Mouse (Mus musculus) heart, postnatal 25 days (tissue): Measurements from ENCODE around the gene Pnmal2. TPM values are rescaled to one million over a fixed set of nuclear protein-coding genes. Genes with fewer than 3 reads are reported as not detected.
A peak's percentile ranks its signal among the peaks of the same experiment; 100 is the strongest.
"Not testable (repeated sequence)": the region's sequence is repeated elsewhere in the genome, so short reads cannot be mapped to it uniquely, and the experiment has no call there.

Experiments used
- DNase-seq: peaks from one replicate; pipeline ENCODE4 v3.0.0; 2022; ENCODE audit warnings: low spot score
- intact Hi-C: fragments of 180-260 bp; cut with DNase I; formaldehyde crosslinking; loops from one replicate; pipeline ENCODE4 v1.15.1; 2025
- total RNA-seq, 2 experiments: library from RNA; stranded (reverse); gene quantifications; 2 replicates each; pipeline ENCODE4 v1.2.3; 2021

The Pnmal2 gene
- total RNA-seq, 2 experiments from 2014 or later: 3.7 to 4.1 TPM

DNA sequence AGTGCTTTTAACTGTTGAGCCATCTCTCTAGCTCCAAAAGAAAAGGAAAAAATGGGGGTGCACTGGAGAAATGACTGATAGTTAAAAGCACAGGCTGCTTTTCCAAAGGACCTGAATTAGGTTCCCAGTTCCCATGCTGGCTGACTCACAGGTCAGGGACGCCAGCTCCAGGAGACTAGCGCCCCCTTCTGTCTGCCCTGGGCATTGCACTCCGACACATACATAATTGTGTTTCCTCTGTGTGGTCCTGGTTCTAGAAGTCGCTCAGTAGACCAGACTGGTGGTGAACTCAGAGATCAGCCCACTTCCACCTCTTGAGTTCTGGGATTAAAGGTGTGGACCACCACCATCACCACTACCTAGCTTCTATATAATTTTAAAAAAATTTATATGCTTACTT is 7.2 kb upstream of the Pnmal2 start:
- no peak for DNase-seq
- intact Hi-C loops: no loop called here

DNA sequence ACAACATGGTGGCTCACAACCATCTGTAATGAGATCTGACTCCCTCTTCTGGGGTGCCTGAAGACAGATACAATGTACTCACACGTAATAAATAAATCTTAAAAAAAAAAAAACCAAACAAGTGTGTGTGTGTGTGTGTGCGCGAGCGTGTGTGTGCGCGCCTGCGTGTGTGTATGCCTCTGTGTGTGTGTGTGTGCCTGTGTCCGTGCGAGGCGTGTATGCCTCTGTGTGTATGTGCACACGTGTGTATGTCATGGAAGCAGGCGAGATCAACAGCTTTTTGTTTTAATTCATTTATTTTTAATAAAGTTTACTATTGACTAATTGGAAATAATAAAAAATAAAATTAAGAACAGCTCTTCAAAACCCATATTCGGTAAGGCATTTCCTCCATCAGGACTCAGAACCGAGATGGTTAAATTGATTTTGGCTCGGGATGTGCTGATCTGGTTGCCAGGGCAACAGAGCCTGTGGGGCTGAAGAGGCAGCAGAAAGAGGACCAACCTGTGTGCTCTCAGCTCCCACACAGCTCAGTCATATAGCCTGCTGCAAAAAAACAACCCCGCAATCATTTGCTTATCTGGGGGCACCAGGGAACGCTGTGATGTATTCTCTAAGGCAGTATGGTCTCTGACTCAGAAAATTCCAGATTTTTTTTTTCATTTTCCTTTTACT is 6.2 kb upstream of the Pnmal2 start:
- intact Hi-C loops: no loop called here
- DNase-seq: no peak

DNA sequence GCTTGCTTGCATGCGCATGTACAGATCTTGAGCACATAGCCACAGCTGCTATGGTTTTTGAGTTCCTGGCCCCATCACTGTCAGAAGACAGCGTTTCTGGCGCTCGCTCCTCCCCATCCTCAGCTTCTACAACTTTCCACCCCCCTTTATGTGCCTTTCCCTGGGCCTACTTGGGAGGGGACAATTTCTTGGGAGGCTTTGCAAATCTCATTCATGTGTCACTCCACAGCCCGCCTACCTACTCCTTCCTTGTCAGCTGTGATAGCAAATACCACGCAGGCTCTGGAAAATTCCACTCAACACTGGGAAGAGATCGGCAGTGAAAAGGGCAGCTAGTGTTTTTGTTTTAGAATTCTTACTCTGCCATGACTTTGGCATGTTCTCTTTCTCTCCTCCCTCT is 4.2 kb upstream of the Pnmal2 start:
- DNase-seq: no peak
- intact Hi-C loops: no loop called here

DNA sequence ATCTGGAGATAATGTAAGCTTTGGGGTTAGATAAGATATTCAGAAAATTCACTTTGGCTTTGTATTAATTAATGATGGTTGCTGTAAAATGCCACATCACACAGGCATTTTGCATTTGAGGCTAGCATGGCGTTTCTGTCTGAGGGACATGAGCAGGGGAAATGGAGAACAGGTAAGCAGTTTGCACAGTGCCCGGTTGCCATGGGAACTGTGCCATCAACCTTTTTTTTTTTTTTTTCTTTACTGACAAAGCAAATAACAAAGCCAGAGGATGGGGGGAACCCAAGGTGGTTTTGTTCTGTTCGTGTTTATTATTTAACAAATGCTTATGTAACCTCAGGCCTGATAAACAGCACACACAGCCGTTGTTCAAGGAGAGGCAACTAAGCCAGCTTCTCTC is 1.6 kb upstream of the Pnmal2 start:
- no peak for DNase-seq
- intact Hi-C loops: no loop called here

DNA sequence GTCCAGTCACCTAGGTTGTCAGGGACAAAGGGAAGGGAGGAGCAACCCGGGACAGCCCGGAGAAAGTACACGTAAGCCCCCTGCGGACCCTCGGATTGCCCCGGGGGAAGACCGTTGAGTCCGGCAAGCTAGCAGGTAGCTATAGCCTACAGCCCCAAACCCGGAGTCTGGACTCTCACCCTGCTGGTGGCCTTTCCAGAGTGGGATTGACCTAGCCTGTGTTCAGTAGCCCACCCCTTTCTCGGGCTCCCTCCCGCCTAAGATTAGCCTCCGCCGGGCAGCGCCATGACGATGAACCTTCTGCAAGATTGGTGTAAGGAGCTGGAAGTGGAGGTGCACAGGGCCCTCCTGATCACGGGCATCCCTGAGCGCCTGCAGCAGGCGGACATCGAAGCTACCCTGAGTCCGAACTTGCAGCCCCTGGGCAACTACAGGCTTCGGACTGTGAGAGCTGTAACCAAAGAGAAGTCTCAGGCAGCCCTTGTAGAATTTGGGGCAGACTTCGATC is 380 bp downstream of the Pnmal2 start:
- no peak for DNase-seq
- intact Hi-C loops: loop anchor here (5.0 kb wide), 2 partner anchors 107 to 122 kb away; no protein-coding TSS in a partner anchor

DNA sequence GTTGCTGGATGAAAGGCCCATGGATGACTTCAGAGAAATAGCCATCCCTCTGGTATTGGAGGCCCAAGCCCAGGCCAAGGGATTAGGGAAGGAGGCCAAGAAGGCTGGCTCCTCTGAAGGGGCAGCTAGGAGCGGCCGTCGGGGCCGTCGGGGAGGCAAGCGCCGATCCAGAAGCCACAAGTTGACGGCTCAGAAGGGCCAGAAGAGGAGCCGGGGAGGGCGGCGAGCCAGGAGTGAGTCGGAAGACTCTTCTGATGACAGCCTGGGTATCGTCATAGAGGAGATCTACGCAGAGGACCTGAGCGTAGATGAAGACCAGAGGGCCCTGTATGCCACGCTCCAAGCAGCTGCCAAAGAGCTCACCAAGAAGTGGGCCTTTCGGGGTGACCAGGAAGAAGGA is 937 bp downstream of the Pnmal2 start:
- DNase-seq: no peak
- intact Hi-C loops: loop anchor here (5.0 kb wide), 2 partner anchors 107 to 122 kb away; no protein-coding TSS in a partner anchor

DNA sequence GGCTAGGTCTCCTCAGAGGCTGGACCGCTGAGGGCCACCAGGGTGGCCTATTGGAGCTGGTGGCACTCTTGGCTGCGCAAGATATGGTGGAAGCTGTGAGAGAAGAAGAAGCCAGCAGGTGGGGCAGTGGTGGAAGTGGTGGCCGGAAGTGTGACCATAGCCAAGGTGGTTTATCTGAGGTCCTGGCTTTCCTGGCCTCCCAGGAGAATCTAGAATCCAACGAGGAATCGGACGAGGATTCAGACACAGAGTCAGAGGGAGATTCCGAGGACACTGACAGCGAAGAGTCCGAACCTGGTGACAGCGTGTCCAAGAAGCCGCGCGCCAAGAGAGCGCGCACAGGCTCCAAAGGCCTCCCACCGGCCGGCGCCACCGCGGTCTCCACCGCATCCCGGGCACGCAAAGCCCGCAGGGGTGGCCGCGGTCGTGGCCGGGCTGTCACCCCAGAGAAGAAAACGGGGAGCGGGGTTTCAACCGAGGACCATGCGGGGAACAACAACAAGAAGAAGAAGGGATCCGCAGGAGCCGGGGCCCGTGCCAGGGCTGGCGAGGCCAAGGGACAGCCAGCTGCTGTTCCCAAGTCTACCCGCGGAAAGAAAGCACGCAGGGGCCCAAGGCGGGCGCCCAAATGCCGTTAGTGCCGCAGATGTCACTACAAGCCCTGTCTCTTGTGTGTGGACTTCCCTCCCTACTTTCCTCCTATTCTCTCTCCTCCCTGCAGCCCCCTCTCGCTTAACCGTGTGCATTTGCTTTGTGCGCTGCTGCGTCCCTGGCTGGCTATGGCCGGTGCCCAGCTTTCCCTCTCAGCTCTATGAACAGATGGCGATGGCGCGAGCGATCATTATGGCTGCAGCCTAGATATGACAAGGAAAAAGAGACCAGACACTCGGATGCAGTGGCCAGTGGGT is 2.2 kb downstream of the Pnmal2 start:
- no peak for DNase-seq
- intact Hi-C loops: loop anchor here (5.0 kb wide), 2 partner anchors 106 to 121 kb away; no protein-coding TSS in a partner anchor

DNA sequence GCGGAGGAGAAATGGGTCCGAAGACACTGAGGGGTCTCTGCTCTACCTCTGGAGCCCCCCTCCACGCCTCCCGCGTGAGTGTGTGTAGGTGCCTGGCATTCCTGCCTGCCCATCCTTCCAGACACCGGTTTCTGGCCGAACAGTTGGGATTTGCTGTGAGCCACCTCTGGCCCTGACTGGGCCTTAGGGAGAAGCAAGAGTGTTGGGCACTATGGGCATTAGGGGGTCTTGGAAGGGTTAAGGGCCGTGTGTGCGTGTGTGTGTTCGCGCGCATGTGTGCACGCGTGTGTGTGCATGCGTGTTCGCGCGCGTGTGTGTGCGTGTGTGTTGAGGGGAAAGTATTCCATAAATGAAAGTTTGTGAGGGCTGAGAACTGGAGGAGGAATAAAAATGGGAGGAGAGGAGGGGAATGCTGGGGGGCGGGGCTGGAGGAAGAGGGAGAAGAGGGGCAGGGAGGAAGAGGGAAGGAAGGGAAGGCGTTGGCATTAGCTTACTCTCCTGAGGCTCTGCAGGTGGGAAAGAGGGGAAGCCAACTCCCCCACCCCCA is 2.9 kb downstream of the Pnmal2 start:
- intact Hi-C loops: loop anchor here (5.0 kb wide), 2 partner anchors 105 to 120 kb away; no protein-coding TSS in a partner anchor
- DNase-seq: no peak

DNA sequence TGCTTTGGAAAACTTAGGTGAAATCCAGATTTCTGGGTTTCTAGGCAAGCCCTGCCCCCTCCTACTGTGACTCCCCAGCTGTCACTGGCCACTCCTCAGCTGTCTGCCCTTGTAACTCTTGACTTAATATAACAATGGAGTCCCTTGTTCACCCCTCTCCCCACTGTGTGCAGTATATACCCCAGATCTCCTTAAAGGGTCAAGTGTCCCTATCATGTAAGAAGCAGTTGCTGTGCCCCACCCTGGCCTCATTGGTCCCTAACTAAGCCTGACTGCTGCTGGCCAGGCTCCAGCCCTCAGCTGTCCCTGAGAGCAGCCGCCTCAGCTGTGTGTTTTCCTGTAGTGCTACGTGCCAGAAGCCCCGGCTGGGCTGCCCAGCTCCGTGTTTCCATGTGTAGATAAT is 3.5 kb downstream of the Pnmal2 start:
- intact Hi-C loops: loop anchor here (5.0 kb wide), 2 partner anchors 104 to 119 kb away; no protein-coding TSS in a partner anchor
- DNase-seq: peak; percentile 37

DNA sequence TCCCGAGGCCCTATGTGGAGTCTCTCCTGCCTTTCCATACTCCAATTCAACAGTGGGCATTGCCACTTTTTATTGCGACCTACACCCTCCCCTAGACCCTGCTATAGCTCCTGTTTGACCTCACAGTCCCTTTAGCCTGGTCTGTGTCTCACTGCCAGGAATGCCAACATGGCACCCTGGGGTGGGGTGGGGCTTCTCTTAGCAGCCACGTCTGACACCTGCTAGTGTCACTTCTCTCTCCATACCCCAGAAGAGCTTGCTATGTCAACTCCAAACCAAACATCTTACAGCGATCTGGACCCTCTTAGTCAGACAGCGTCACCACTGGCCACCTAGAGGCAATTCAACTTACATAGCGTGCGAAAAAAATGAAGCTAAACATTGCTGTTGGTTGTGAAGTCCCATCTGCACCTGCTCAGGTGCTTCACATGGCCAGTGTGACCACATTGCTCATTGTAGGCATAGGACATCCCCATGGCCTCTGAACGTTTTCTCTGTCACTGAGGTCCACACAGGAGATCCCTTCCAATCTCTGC is 4.5 kb downstream of the Pnmal2 start:
- intact Hi-C loops: loop anchor here (5.0 kb wide), 2 partner anchors 103 to 118 kb away; no protein-coding TSS in a partner anchor
- DNase-seq: no peak

DNA sequence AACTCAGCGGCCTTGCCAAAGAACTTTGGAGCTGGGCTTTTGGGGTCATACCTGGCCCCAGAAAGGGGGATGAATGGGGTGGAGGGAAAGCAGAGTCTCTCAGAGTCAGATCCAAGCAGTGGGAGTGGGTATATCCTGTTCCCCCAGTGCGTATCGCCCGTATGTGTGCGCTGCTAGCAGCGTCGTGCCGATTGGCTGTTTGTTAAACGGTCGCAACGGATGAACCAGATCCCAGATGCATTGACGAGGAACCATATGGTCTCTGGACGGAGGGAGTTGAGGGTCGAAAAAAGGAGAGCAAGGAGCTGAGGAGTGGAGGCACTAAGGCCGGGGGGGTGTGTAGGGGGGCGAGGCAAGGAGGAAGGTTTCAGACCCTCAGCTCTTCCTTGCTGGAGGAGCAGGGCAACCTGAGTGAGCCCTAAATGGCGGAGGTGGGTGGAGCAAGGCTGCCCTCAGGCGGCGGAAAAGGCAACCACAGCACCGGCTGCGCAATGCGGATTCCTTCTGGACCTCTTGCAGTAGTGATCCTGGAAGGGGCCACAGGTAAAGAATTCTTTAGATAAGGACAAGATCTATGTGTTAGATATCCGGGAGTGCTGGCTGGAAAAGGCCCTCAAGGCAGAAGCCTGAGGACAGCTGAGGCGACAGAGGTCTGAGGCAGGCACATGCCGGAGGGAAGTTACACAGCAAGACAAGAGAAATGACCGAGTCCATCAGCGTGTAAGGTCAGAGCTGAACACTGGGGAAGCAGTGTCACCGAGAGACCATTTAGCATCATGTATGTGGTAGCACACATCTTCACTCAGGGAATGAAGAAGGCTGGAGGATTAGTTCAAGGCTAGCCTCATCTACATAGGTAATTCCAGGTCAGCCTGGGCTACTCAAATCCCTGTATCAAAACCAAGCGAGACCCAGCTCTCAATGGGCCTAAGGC is 5.7 kb downstream of the Pnmal2 start:
- no peak for DNase-seq
- intact Hi-C loops: loop anchor here (1.0 to 5.0 kb wide), 3 partner anchors 18 to 117 kb away; no protein-coding TSS in a partner anchor

DNA sequence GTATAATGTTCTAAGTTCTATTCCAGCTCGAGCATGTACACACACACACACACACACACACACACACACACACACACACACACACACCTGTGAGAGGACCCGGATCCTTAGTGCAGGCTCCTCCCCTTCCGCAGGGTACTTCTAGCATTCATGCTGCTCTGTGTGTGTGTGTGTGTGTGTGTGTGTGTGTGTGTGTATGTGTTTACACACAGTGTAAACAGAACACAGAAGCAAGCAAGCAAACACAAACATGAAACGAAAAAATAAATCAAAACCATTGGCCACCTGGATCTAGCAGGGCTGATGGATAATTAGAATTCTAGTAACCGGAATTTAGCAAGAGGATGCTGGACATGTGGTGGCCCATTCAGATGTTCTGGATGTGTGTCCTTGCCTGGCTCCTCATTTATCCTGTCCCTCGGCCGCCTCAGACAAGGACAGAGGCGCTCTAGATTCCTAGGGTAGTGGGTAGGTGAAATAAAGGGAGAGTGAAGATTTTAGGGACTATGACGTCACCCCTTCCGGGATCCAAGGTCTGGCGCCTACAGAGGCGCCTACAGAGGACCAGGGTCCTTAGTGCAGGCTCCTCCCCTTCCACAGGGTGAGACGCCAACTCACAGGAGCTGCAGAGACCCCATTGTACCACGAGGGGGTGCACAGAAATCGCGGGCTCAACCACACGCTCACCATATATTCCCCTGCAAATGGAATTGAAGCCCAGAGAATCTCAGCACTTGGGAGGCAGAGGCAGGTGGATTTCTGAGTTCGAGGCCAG is 6.6 kb downstream of the Pnmal2 start:
- intact Hi-C loops: loop anchor here (1.0 kb wide), 2 partner anchors 19 to 51 kb away; no protein-coding TSS in a partner anchor
- DNase-seq: peak; percentile 61

DNA sequence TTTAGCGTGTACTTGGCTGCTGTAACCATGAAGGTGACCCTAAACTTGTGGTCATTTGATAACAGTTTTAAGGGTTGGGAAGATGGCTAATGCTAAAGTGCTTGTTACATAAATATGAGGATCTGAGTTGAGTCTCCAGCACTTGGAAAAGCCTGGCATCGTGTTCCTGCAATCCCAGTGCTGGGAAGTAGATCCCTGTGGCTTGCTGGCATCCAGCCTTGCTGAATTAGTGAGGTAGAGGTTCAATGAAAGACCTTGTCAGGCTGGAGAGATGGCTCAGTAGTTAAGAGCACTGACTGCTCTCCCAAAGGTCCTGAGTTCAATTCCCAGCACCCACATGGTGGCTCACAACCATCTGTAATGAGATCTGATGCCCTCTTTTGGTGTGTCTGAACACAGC is 9.3 kb downstream of the Pnmal2 start:
- DNase-seq, intact Hi-C loops: not testable (repeated sequence)

DNA sequence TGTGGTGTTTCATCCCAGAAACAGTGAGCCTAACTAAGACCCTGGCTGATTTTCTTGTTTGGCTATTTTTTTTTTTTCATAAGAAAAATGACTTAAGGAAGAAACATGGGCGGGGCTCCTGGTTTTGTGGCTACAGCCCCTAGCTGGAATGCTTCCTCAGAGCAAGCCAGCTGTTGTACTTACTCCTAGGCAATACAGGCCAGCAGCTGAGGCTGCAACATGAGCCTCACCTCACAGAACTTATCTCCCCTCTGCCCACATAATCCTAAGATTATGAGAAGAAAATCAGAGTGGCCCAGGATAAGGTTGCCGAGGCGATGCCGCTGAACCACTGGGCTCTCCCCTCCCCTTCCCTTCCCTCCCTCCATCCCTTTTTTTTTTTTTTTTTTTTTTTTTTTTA is 11.2 kb downstream of the Pnmal2 start:
- intact Hi-C loops: no loop called here
- no peak for DNase-seq

DNA sequence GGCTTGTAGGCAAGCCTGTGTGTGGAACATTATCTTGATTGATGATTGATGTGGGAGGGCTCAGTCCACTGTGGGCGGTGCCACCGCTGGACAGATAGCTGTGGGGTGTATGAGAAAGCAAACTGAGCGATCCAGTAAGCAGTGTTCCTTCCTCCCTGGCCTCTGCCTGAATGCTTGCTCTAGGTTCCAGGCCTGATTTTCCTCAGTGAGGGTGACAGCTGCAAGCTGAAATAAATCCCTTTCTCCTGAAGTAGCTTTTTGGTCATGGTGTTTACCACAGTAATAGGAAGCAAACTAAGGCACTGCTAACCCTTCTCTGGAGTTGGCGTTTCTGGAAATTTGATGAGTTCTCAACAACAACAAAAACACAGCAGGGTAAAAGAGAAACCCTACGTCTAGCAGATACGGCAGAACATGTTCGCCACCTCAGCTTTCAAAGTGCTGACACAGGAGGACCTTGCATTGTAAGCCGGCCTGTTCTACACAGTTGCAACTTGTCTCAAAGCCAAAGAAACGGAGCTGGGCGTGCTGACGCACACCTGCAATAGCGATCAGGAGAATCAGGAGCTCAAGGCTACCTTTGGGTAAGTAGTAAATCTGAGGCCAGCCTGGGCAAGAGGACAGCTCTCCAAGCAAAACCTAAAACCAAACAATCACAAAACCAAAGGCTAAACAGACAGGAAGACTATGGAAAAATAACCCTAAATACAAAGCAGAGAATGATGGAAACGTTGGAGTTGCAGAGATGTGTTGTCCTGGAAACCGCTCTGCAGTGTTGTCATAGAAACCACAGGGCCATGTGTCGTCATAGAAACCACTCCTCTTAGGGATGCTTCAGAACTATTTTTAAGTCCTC is 12.2 kb downstream of the Pnmal2 start:
- DNase-seq: no peak
- intact Hi-C loops: no loop called here

DNA sequence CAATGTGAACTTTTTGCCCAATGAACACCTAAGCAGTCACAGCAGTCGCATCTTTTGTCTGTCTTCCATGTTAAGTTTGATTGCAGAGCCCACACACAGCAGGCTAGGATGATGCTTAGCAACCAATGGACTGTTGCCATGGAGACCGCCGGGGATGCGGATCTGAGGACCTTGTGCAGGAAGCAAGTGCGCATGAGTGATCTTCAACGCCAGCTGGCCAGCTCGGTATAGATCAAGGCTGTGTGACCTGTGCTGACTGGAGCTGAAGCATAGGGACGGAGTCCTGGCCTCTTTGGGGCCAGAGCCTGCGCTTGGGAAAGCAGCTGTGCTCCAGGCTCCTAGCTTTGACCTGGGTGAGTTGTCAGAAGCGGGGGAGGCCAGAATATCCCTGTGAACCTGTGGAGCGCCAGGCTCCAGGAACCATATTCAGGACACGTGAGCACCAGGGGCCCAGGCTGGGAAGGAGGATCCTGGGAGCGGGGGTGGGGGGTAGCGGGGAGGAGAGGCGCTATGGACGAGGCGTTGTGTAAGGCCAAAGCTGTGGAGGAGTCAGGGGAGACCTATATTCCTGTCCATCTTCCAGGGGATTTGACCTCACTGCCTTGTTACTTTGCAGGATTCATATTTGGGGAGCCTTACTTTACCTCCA is 15.2 kb downstream of the Pnmal2 start, which contains the start of gene Pnmal1:
Pnmal1 (plus strand) TSS at position 141 of the 649 bp plus-strand sequence.
- intact Hi-C loops: no loop called here
- no peak for DNase-seq

DNA sequence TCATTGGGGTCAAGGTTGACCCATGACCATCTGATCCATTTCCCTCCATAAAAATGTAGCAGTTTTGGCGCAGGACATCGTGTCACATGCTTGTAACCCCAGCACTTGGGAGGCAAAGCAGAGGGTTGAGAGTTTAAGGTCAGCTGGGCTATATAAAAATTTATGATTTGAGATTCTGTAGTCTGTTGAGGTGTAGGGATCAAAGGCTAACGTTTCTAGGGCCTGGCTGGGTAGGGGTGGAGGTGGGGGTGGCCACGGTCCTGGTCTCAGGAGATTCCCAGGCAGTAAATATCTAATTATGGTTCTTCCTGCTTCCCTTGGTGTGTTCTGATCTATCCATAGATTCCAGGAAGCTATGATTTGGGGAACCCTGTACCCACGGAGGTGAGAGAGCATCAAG is 17.2 kb downstream of the Pnmal2 start:
- intact Hi-C loops: no loop called here
- no peak for DNase-seq
